Mouse (Mus musculus): ENCODE data around the gene Vmn2r99. TPM values are rescaled to one million over a fixed set of nuclear protein-coding genes. Genes with fewer than 3 reads are reported as not detected.

The Vmn2r99 gene
- polyA plus RNA-seq (2015; fragmentation: Nextera tagmentation; extraction: Ambion mirVana): not detected in 2 replicates

GRCm38 (mm10) chr17:19361649-19362048 is at the start of gene Vmn2r99:
Gene Vmn2r99, plus strand, starts transcription at chr17:19361949.
- no peak within 1 kb of the TSS for H3K4me3 ChIP-seq (replicated peaks)
- H3K4me2 ChIP-seq (replicated peaks): no peak within 1 kb of the TSS
- no peak for ATAC-seq
- no peak within 1 kb of the TSS for H3K27ac ChIP-seq
- H3K4me1 ChIP-seq (replicated peaks): no peaks in the 10 kb centered on the region
- no peak within 1 kb of the TSS for H3K9ac ChIP-seq
- H3K27me3 ChIP-seq (replicated peaks): no peaks in the 10 kb centered on the region
- H3K9me3 ChIP-seq: no peaks in the 10 kb centered on the region
- no peaks in the 10 kb centered on the region for H3K36me3 ChIP-seq

DNA sequence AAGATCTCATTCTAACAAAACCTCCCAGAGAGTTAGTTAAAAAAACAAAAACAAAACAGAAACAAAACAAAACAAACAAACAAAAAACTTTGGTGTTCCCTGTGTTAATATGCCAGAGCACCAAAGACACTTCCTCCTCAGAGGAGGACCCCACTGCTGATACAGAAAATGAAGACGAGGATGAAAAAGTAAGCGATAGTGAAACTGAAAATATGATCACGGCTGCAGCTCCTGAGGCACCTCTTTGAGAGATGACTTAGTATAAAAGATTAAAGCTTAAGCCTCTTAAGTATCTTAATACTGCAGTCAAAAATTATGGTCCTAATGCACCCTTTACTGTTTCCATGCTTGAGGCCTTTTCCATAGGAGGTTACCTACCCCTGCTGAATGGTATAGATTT is 75.9 kb downstream of the Vmn2r99 start:
- 93% methylated on average over 3 of the region's 3 CpGs for WGBS

DNA sequence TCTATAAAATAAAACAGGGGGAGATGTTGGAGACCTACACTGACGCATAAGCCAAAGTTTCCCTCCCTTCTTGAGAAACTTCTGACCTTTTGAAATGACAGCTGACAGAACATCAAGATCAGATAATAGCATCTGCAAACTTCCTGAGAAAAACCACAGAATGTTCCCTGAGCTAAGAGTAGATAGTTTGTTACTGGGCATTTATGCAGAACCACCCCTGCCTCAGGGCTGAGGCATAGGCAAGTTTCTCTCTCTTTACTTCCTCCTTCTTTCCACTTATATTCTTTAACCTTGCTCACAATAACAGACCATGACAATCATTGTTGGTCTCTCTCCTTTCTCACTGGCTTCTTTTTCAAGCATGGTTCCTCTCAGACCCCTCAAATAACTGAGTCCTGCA is 83.2 kb downstream of the Vmn2r99 start:
- whole genome bisulfite sequencing: 86% methylated on average over 1 of the region's 1 CpGs
- H3K4me1 ChIP-seq (replicated peaks): no peaks in the 10 kb centered on the region
- H3K9ac ChIP-seq: no peak overlapping the region
- H3K27me3 ChIP-seq (replicated peaks): no peaks in the 10 kb centered on the region
- H3K27ac ChIP-seq: no peak overlapping the region
- H3K4me3 ChIP-seq (replicated peaks): no peak overlapping the region
- no peaks in the 10 kb centered on the region for H3K9me3 ChIP-seq
- no peak overlapping the region for H3K4me2 ChIP-seq (replicated peaks)
- no peaks in the 10 kb centered on the region for H3K36me3 ChIP-seq
- no peak for ATAC-seq

More for the DNA sequence above, 75.9 kb downstream of the Vmn2r99 start:
- Histone ChIP-seq H3K4me1 (replicated peaks) (no peaks in the 10 kb centered on the region), H3K9ac (no peak overlapping the region), H3K9me3 (no peaks in the 10 kb centered on the region), H3K27ac (no peak overlapping the region), H3K4me2 (replicated peaks) (no peak overlapping the region), H3K36me3 (no peaks in the 10 kb centered on the region), H3K27me3 (replicated peaks) (no peaks in the 10 kb centered on the region), H3K4me3 (replicated peaks) (no peak overlapping the region)
- ATAC-seq: no peak

Other genes starting within 250 kb of the Vmn2r99 start
- gene Vmn2r100, start 142.8 kb downstream of the Vmn2r99 start, polyA plus RNA-seq (2015; fragmentation: Nextera tagmentation; extraction: Ambion mirVana): not detected in 2 replicates
- gene Vmn2r101, start 215.3 kb downstream of the Vmn2r99 start, polyA plus RNA-seq (2015; fragmentation: Nextera tagmentation; extraction: Ambion mirVana): not detected in 2 replicates